Mouse (Mus musculus): ENCODE measurements around the gene Cks1brt.

GRCm38 (mm10) chr8:85115501-85115900 is 36.2 kb upstream of the Cks1brt start:
- TF ChIP-seq POLR2A (IDR thresholded peaks at IDR 0.05; ENCODE audit: control insufficient read depth, low read depth, low read length) (no peak), CTCF (IDR thresholded peaks at IDR 0.05; ENCODE audit: control insufficient read depth, insufficient read depth, insufficient replicate concordance, low read depth, low read length) (no peak)
